Mouse (Mus musculus) common myeloid progenitor, adult 5-6 weeks (primary cell): ENCODE results near the gene Rhoh. TPM values are rescaled to one million over a fixed set of nuclear protein-coding genes. Genes with fewer than 3 reads are reported as not detected.

Experiments used
- ATAC-seq: replicated peaks from 2 replicates; pipeline ENCODE4 v1.8.0; 2016; ENCODE audit warnings: low read depth, mild to moderate bottlenecking, moderate TSS enrichment, inconsistent platforms; ENCODE audit not compliant: poor library complexity, severe bottlenecking
- total RNA-seq: library from RNA; stranded (forward); fragments of 200-1000, 187-1606 nt; gene quantifications from 2 replicates; pipeline ENCODE4 v1.2.3, GENCODE M21; 2017

Gene Rhoh
- total RNA-seq, 1 experiment from 2014 or later = 33.6 TPM

- peak; percentile 30 for ATAC-seq
Observed at GRCm38 (mm10) chr5:65919904-65920303, 58.9 kb downstream of the Rhoh start.

GRCm38 (mm10) chr5:65920701-65921426, 59.9 kb downstream of the Rhoh start:
- ATAC-seq = no peak

GRCm38 (mm10) chr5:65921477-65922138, 60.6 kb downstream of the Rhoh start:
- ATAC-seq = peak; percentile 37

- no peak for ATAC-seq
Observed at GRCm38 (mm10) chr5:65926666-65927065, 65.7 kb downstream of the Rhoh start.

GRCm38 (mm10) chr5:65929162-65929561, 68.1 kb downstream of the Rhoh start:
- peak; percentile 96 for ATAC-seq

- no peak for ATAC-seq
Observed at GRCm38 (mm10) chr5:65930171-65930570, 69.2 kb downstream of the Rhoh start.

GRCm38 (mm10) chr5:65933258-65933657, 72.2 kb downstream of the Rhoh start:
- no peak for ATAC-seq

GRCm38 (mm10) chr5:65933764-65934163, 72.8 kb downstream of the Rhoh start:
- no peak for ATAC-seq

- no peak for ATAC-seq
Observed at GRCm38 (mm10) chr5:65934783-65935182, 73.8 kb downstream of the Rhoh start, which contains the start of gene Chrna9. Chrna9 (plus strand) TSS chr5:65934921.

GRCm38 (mm10) chr5:65937011-65937726, 76.2 kb downstream of the Rhoh start:
- ATAC-seq = peak; percentile 46

GRCm38 (mm10) chr5:65937998-65938715, 77.1 kb downstream of the Rhoh start:
- peak; percentile 92 for ATAC-seq

- ATAC-seq = no peak
Observed at GRCm38 (mm10) chr5:65941145-65941544, 80.1 kb downstream of the Rhoh start.

Other genes starting within 250 kb of the Rhoh start
- gene Pds5a, start 162.9 kb upstream of the Rhoh start, total RNA-seq = 242 and 296 TPM in 2 replicates
- 49.1 and 67.5 TPM in 2 replicates for gene N4bp2, start 97.7 kb upstream of the Rhoh start, total RNA-seq
- not detected in 2 replicates for gene Chrna9, start 73.7 kb downstream of the Rhoh start, total RNA-seq
- 0.41 TPM in 1 of 2 replicates, not detected in the other for gene 9130230L23Rik, start 143.1 kb downstream of the Rhoh start, total RNA-seq